Mouse (Mus musculus) brain, embryonic 14.5 days (tissue): ENCODE data around the gene Btbd11.

Experiments
- CTCF ChIP-seq: fragments of 200-500 bp; IDR thresholded peaks from 2 replicates; pipeline ENCODE4 v1.5.1; 2012; ENCODE audit warnings: inconsistent platforms, mild to moderate bottlenecking, moderate library complexity, borderline replicate concordance; ENCODE audit not compliant: insufficient read depth, insufficient read length; ENCODE audit errors: extremely low read depth
- POLR2A ChIP-seq: fragments of 200-500 bp; IDR thresholded peaks from 2 replicates; pipeline ENCODE4 v1.6.1; 2012; ENCODE audit warnings: mild to moderate bottlenecking, inconsistent platforms, borderline replicate concordance; ENCODE audit not compliant: poor library complexity, insufficient read depth, insufficient read length, severe bottlenecking; ENCODE audit errors: extremely low read depth

GRCm38 (mm10) chr10:85617080-85617479 lies 230.5 kb downstream of the Btbd11 start:
- TF ChIP-seq POLR2A (no peak), CTCF (no peak)
